Mouse (Mus musculus): Measurements from ENCODE around the gene Ggcx. TPM values are rescaled to one million over a fixed set of nuclear protein-coding genes. Genes with fewer than 3 reads are reported as not detected.

The Ggcx gene
- polyA plus RNA-seq, 1 experiment = 46.2 TPM

DNA sequence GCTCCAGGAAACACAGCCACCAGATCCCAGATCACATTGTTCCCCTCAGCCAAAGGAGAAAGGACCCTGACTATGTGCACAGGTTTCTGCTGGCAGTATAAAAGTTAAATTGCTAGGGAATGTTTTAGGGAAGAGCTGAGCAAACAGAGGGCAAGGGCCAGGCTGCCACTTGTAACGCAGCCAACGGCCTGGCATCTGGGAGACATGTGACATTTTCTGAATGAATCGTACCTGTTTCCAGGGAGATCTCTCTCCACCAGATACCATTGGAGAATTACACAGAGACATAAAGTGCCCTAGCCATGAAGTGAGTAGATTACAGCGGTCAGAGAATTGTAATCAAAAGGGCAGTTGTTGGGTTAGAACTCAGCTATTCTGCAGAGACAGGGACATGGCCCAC, 40.9 kb upstream of the Ggcx start:
- no peak overlapping the region for H3K4me3 ChIP-seq (replicated peaks; ENCODE audit: extremely low read depth, low read depth, low read length)
- no peak for DNase-seq
- peaks cover 22% of the 10 kb centered on the region for H3K4me1 ChIP-seq (ENCODE audit: control insufficient read depth, insufficient read depth, low read length)
- TF ChIP-seq CTCF (IDR thresholded peaks at IDR 0.05; ENCODE audit: insufficient read depth, low read length) (no peak), POLR2A (IDR thresholded peaks at IDR 0.05; ENCODE audit: borderline replicate concordance, extremely low read depth, low read depth, low read length) (no peak)
- 75% methylated on average over 4 of the region's 4 CpGs for WGBS

GRCm38 (mm10) chr6:72374206-72374605, 39.9 kb upstream of the Ggcx start:
- no peak overlapping the region for H3K4me3 ChIP-seq (replicated peaks; ENCODE audit: extremely low read depth, low read depth, low read length)
- 45% methylated on average over 7 of the region's 7 CpGs for WGBS
- no peak for TF ChIP-seq POLR2A (IDR thresholded peaks at IDR 0.05; ENCODE audit: borderline replicate concordance, extremely low read depth, low read depth, low read length)
- no peak for TF ChIP-seq CTCF (IDR thresholded peaks at IDR 0.05; ENCODE audit: insufficient read depth, low read length)
- DNase-seq = no peak
- H3K4me1 ChIP-seq (ENCODE audit: control insufficient read depth, insufficient read depth, low read length) = peaks cover 22% of the 10 kb centered on the region

GRCm38 (mm10) chr6:72374820-72375563, 39.1 kb upstream of the Ggcx start:
- DNase-seq = no peak
- TF ChIP-seq CTCF (IDR thresholded peaks at IDR 0.05; ENCODE audit: insufficient read depth, low read length) (no peak), POLR2A (IDR thresholded peaks at IDR 0.05; ENCODE audit: borderline replicate concordance, extremely low read depth, low read depth, low read length) (no peak)

DNA sequence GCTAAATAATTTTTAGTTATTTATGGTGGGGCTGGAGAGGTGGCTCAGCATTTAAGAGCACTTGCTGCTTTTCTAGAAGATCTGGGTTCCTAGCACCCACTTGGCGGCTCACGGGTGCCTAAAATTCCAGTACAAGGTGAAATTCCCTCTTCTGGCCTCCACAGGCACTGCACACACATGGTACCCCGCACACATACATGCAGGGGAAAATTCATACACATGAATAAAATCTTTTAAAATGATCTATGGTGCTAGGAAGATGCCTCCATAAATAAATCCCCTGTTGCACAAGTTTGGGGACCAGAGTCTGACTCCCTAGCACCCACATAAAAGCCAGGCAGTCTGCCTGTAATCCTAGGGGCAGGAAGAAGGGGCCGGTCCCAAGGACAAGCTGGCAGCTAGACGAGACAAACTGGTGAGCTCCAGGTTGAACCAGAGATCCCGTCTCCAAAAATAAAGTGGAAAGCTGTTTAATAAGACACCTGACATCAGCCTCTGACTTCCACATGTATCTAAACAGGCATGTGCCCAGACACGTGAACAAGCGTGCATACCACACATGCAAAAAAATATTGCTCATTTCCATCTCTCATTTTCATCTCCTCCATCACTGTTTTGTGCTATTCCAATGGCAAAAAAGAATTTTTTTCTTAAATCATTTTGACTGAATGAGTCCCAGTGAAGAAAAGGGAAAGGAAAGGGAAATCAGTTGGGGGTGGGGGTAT, 35.4 kb upstream of the Ggcx start:
- Histone ChIP-seq H3K4me1 (ENCODE audit: control insufficient read depth, insufficient read depth, low read length) (peaks cover 12% of the 10 kb centered on the region), H3K4me3 (replicated peaks; ENCODE audit: extremely low read depth, low read depth, low read length) (no peak overlapping the region)
- WGBS = 78% methylated on average over 8 of the region's 8 CpGs
- DNase-seq = no peak
- TF ChIP-seq POLR2A (IDR thresholded peaks at IDR 0.05; ENCODE audit: borderline replicate concordance, extremely low read depth, low read depth, low read length) (no peak), CTCF (IDR thresholded peaks at IDR 0.05; ENCODE audit: insufficient read depth, low read length) (no peak)

More at GRCm38 (mm10) chr6:72374820-72375563, 39.1 kb upstream of the Ggcx start:
- 57% methylated on average over 15 of the region's 15 CpGs for WGBS
- Histone ChIP-seq H3K4me1 (ENCODE audit: control insufficient read depth, insufficient read depth, low read length) (peaks cover 21% of the 10 kb centered on the region), H3K4me3 (replicated peaks; ENCODE audit: extremely low read depth, low read depth, low read length) (no peak overlapping the region)

GRCm38 (mm10) chr6:72379377-72380130, 34.6 kb upstream of the Ggcx start:
- H3K4me1 ChIP-seq (ENCODE audit: control insufficient read depth, insufficient read depth, low read length) = peaks cover 5% of the 10 kb centered on the region
- no peak for TF ChIP-seq POLR2A (IDR thresholded peaks at IDR 0.05; ENCODE audit: borderline replicate concordance, extremely low read depth, low read depth, low read length)
- H3K4me3 ChIP-seq (replicated peaks; ENCODE audit: extremely low read depth, low read depth, low read length) = peak overlapping the region; percentile 83
- DNase-seq = no peak
- 23% methylated on average over 7 of the region's 7 CpGs for whole genome bisulfite sequencing

- TF ChIP-seq CTCF (IDR thresholded peaks at IDR 0.05; ENCODE audit: insufficient read depth, low read length) (peak; percentile 39; the same call in 1 of the 2 replicates), POLR2A (IDR thresholded peaks at IDR 0.05; ENCODE audit: borderline replicate concordance, extremely low read depth, low read depth, low read length) (peak; percentile 55; the same call in 1 of the 2 replicates)
- Histone ChIP-seq H3K4me3 (replicated peaks; ENCODE audit: extremely low read depth, low read depth, low read length) (peak within 1 kb of the TSS; percentile 83), H3K4me1 (ENCODE audit: control insufficient read depth, insufficient read depth, low read length) (peaks cover 5% of the 10 kb centered on the region; the same call in 1 of the 2 replicates)
- WGBS = under 1% methylated on average over 49 of the region's 49 CpGs
- DNase-seq = peak; percentile 91
Measured at GRCm38 (mm10) chr6:72380131-72380770, 33.9 kb upstream of the Ggcx start, which contains the start of gene Vamp5. Gene Vamp5 (minus strand): TSS chr6:72380468.

- Histone ChIP-seq H3K4me1 (ENCODE audit: control insufficient read depth, insufficient read depth, low read length) (peaks cover 5% of the 10 kb centered on the region; the same call in 1 of the 2 replicates), H3K4me3 (replicated peaks; ENCODE audit: extremely low read depth, low read depth, low read length) (no peak overlapping the region)
- 71% methylated on average over 6 of the region's 6 CpGs for WGBS
- TF ChIP-seq CTCF (IDR thresholded peaks at IDR 0.05; ENCODE audit: insufficient read depth, low read length) (no peak), POLR2A (IDR thresholded peaks at IDR 0.05; ENCODE audit: borderline replicate concordance, extremely low read depth, low read depth, low read length) (no peak)
- DNase-seq = no peak
Measured at GRCm38 (mm10) chr6:72382494-72382893, 31.6 kb upstream of the Ggcx start.

DNA sequence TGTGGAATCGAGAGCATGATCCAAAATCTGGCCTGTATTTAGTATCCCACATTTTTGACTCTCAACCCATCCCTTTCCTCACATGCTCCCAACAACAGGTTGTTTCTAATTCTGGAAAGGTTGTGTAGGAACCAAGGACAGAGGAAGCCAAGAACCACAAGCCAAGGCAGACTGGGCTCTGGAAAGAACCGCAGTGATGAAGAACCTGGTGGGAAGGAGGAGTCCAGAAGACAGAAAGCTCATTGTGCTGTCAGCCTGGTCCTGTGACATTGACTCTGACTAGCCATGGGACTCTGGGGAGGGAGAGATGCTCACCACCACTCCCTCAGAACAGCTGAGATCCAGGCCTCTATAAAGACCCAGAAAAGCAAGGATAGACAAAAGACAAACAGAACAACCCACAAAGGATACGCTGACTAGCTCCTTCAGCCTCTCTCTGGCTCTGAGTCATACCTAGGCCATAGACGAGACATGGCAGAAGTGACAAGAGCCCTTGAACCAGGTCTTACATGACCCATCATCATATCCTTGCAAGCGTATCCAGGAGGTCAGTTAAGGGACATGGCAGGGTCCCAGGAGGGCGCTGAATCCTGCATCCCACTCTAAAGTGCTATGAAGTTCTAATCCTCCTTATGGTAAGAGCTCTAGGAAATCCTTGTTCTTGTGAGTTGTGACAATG, 30.8 kb upstream of the Ggcx start:
- Histone ChIP-seq H3K4me1 (ENCODE audit: control insufficient read depth, insufficient read depth, low read length) (peaks cover 5% of the 10 kb centered on the region; the same call in 1 of the 2 replicates), H3K4me3 (replicated peaks; ENCODE audit: extremely low read depth, low read depth, low read length) (no peak overlapping the region)
- no peak for DNase-seq
- 83% methylated on average over 6 of the region's 6 CpGs for WGBS
- no peak for TF ChIP-seq POLR2A (IDR thresholded peaks at IDR 0.05; ENCODE audit: borderline replicate concordance, extremely low read depth, low read depth, low read length)
- no peak for TF ChIP-seq CTCF (IDR thresholded peaks at IDR 0.05; ENCODE audit: insufficient read depth, low read length)

All from lung, adult 2 months (tissue).